Mouse (Mus musculus) layer of hippocampus, adult 9-10 months (tissue): ENCODE measurements around the gene Pdgfd.
"Not testable (repeated sequence)": the region's sequence is repeated elsewhere in the genome, so short reads cannot be mapped to it uniquely, and the experiment has no call there.

Experiments used
- DNase-seq: peaks from one replicate; pipeline ENCODE4 v3.0.0; 2022; ENCODE audit warnings: low spot score

Pdgfd gene

GRCm38 (mm10) chr9:6168391-6169037 is at the start of gene Pdgfd:
Gene Pdgfd, plus strand, starts transcription at chr9:6168584.
- DNase-seq = no peak

DNA sequence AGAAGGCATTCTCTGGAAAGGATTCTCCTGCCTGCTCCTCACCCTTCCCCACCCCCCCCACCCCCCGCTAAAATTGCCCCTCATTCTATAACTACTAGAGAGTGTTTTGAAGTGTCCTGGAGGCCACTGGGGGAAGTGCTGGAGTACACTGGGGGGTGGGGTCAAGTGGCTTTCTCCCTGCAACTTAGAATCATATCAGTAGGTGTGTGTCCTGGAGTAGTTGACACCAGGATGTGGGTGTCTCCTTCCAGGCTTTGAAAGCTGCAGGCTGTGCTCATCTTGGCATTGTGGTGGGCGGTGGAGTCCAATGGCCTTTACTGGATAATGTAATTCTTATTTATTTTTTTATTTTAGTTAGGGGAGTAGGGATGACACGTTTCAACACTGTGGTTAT is 651 bp downstream of the Pdgfd start:
- DNase-seq = no peak

DNA sequence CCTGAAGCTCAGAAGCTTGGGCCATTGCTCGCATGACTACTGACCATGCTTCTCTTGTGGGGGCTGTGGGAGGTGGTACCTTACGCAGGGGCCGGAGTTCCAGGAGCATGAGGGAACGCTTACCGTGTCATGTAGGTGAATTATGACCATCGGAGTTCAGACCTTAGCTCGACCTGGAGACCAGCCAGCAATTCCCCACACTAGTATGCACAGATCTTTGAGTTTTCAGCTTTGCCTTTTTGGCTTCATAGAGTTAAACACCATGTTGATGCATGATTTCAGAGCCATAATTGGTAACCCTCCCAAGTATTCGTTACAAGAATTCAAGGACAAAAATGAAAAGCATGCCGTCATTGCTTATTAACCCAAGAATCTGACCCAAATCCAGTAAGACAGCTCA is 2.6 kb downstream of the Pdgfd start:
- no peak for DNase-seq

DNA sequence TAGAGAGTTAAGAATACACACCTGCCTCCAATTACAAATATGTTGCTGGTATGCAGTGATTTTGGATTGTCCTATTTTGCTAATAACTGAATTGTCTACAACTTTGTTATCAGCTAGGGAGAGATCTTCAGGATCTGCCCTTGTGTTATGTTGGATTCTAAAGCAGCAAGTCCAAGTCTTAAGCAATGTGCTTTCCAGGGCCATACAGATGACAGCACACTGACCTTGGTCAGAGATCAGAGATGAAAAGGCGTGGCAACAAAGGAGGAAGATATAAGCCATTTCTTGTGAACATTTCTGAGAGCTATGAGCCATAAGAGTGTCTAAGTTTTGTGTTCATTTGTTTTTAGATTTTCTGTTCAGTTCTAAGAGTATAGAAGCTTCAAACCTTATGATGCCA is 4.9 kb downstream of the Pdgfd start:
- no peak for DNase-seq

DNA sequence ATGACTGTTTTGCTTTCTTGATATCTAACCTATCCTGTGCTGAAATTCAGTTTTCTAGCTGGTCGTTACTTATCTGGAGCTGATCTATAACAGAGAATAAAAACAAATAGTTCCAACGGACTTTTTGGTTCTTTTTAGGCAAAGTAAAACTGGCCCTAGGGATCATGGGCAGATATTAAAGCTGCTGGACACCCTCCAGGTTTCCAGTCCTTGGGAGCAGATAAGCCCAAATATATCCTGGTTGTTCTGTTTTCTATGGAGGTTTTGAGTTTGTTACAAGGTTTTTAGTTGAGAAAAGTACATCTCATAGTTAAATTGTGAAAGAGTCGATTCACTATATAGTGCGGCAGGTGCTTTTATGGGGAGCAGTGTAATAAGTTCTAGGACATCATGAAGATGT is 7.3 kb downstream of the Pdgfd start:
- DNase-seq = no peak

- DNase-seq = no peak
Observed at GRCm38 (mm10) chr9:6182307-6182923, 14.0 kb downstream of the Pdgfd start.

- DNase-seq = no peak
Observed at GRCm38 (mm10) chr9:6187955-6188354, 19.6 kb downstream of the Pdgfd start.

DNA sequence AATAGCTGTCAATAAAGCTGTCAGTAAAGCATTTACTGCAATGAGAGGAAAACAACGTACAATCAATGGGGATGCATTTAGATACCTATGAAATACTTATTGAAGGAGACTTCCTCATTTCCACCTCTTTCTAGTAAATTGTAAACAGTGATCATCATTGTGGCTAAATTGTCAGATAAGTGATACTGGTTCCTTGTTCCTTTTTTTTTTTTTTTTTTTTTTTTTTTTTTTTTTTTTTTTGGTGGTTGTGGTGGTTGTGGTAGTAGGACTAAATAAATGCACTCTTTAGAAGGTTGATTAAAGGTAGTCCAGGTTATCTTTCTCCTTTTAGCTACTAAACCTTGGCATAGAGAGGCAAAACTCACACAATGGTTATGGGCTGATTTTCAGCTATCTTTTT is 25.0 kb downstream of the Pdgfd start:
- no peak for DNase-seq

- DNase-seq = no peak
Observed at GRCm38 (mm10) chr9:6212862-6213261, 44.5 kb downstream of the Pdgfd start.

DNA sequence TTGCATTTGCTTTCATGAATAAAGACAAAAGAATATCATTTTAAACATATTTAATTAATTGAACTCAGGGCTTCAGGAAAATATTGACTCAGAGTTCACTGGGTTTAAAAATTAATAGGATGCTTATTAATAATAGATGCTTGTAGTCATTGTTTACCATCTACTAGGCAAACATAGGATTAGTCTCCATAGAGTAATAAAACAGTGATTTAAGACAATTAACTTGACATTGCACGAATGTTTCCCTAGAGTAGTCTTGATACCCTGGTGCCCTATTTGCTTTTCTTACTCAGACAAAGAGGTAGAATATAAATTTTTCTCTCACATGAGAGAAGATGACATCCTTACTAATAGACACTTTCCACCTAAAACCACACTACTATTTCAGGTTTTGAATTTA is 49.1 kb downstream of the Pdgfd start:
- no peak for DNase-seq

DNA sequence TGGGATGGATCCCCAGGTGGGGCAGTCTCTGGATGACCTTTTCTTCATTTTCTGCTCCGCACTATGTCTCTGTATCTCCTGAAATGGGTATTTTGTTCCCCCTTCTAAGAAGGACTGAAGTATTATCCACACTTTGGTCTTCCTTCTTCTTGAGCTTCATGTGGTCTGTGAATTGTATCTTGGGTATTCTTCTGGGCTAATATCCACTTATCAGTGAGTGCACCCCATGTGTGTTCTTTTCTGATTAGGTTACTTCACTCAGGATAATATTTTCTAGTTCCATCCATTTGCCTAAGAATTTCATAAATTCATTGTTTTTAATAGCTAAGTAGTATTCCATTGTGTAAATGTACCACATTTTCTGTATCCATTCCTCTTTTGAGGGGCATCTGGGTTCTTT is 67.6 kb downstream of the Pdgfd start:
- not testable (repeated sequence) for DNase-seq

DNA sequence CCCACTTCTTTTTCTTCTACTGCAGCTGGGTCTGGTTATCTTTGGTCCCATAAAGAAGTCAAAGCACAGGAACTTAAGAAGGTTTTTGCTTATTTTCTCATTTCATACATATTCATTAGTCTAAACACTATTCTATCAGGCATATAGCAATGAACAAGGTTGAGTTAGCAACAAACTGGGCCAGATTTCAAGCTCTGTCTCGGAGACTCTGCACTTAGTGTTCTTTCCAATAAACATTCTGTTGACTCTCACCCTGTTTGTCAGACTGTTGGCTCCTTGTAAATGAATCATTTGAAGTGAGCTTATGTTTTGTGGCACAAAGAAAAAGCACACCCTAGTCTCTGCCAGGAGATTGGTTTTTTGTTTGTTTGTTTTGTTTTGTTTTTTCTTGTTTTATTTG is 81.9 kb downstream of the Pdgfd start:
- DNase-seq = no peak

DNA sequence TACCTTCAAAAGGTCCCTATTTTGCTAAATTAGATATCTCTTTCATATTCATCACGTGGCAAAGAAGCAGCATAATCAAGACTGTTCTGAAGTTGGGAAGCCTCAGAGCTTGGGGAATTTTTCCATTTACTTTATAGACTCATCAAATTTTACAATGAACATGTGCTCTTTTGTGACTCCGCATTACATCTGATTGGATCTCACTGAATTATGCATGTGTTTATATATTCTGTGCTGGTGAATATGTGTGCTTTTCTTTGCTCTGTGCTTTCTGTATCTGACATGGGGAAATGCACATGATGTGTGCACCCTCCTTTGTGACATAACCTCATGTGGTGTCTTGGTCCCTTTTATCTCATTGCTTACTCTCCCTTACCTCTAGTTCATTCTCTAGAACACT is 83.6 kb downstream of the Pdgfd start:
- DNase-seq = no peak

DNA sequence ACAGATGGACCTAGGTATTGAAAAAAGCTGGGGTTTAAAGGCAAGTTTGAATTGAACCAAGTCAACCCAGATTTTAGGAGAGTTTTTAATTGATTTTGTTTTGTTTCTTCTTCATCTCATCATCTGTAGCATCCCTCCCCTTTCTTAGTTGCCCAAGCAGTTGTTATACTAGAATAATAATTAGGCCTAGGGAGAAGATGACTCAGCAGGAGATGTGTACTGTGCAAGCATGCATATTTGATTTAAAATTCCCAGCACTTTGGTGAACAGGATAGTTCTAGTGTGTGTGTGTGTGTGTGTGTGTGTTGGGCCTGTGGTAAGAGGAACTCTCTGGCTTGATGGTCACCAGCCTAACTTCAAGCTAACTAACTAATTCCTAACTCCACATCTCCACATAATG is 88.7 kb downstream of the Pdgfd start:
- DNase-seq = no peak

GRCm38 (mm10) chr9:6264820-6265219 is 96.4 kb downstream of the Pdgfd start:
- no peak for DNase-seq

GRCm38 (mm10) chr9:6269796-6270280 is 101.5 kb downstream of the Pdgfd start, which contains the start of gene Ddi1:
Gene Ddi1, minus strand, starts transcription at chr9:6269846.
- DNase-seq = no peak

DNA sequence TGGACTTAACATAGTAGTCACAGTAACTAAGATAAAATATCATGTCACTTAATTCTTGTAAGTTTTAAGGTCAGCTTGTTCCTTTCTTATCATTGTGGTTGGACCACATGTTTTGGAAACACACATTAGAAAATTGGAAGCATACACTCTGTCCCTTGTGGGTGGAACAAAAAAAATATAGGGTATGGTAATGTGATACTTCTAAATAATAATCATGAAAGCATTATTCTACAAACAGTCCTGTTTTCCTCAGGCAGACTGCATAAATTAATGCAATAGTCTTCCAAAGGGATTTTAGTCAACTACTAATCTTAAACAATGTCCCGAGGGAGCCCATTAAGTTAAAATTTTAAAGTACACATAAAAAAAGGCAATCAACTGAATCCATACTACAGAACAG is 108.0 kb downstream of the Pdgfd start:
- DNase-seq = no peak

- DNase-seq = no peak
Observed at GRCm38 (mm10) chr9:6277526-6277925, 109.1 kb downstream of the Pdgfd start.

DNA sequence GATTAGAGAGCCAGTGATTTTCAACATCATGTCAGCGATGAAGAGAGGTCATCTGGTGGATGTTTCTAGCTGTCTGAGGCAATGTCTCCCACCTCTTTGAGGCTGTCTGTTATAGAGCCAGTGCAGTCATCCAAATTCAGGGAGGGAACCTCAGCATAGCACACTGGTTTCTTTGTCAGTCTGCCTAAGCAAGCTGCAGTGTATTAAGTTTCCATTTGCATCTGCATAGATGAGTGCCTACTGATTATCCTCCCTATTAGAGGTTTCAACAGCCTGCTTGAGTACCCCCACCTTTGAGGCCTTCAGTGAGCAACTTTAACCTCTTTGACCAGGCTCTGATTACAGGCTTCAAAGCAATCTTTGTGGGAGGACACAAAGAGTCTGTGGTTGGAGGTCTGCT is 118.4 kb downstream of the Pdgfd start:
- no peak for DNase-seq

DNA sequence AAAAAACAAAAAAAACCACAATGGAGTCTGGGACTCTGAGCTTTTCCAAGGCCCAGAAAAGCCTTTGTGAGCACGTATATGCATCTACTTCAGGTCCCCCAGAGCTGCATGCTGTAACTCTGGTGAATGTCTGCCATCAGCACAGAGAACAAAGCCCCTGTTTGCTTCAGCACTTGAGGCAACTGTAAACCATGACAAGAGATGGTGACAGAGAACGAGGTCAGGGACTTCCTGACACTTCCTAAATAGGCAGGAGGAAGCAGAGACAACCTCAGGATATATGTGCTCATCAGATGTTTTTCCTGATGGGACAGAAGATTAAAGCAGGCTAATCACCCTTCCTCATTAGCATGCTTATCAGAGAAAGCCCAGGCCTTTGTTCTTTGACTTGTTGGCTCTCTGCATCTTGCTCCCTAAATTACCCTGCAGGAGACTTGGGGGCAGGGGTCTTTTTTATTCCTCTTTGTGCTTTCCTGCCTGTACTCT is 120.9 kb downstream of the Pdgfd start:
- no peak for DNase-seq

- no peak for DNase-seq
Observed at GRCm38 (mm10) chr9:6298547-6298946, 130.2 kb downstream of the Pdgfd start.

- no peak for DNase-seq
Observed at GRCm38 (mm10) chr9:6302050-6302449, 133.7 kb downstream of the Pdgfd start.

DNA sequence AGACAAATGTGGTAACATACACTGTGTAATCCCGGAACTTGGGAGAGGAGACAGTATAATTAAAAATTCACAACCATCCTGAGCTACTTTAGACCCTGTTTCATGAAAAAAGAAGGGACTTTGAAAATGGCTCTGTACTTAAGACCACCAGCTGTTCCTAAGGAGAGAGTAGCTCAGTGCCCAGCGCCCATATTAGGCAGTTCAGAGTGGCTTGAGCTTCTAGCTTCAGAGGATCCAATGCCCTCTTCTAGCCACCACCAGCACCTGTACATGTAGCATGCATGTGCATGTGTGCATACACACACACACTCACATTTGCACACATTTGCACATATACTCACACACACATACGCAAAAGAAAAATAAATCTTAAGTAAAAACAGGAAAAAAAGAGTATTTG is 136.2 kb downstream of the Pdgfd start:
- DNase-seq = no peak

DNA sequence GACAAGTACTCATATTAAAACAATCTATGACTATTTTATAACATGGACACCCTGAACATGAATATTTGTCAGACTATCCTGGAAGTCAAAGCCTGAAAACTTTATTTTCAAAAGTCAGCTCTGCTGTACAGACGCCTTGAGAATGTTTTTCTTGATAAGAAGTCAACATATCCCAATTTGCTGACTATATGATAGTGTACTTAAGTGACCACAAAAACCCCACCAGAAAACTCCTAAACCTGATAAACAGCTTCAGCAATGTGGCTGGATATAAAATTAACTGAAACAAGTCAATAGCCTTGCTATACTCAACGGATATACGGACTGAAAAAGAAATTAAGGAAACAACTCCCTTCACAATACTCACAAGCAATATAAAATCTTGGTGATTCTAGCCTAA is 137.5 kb downstream of the Pdgfd start:
- DNase-seq = no peak
